Mouse (Mus musculus): Measurements from ENCODE around the gene BC024063.
"Not testable (repeated sequence)": the region's sequence is repeated elsewhere in the genome, so short reads cannot be mapped to it uniquely, and the experiment has no call there.

The BC024063 gene

DNA sequence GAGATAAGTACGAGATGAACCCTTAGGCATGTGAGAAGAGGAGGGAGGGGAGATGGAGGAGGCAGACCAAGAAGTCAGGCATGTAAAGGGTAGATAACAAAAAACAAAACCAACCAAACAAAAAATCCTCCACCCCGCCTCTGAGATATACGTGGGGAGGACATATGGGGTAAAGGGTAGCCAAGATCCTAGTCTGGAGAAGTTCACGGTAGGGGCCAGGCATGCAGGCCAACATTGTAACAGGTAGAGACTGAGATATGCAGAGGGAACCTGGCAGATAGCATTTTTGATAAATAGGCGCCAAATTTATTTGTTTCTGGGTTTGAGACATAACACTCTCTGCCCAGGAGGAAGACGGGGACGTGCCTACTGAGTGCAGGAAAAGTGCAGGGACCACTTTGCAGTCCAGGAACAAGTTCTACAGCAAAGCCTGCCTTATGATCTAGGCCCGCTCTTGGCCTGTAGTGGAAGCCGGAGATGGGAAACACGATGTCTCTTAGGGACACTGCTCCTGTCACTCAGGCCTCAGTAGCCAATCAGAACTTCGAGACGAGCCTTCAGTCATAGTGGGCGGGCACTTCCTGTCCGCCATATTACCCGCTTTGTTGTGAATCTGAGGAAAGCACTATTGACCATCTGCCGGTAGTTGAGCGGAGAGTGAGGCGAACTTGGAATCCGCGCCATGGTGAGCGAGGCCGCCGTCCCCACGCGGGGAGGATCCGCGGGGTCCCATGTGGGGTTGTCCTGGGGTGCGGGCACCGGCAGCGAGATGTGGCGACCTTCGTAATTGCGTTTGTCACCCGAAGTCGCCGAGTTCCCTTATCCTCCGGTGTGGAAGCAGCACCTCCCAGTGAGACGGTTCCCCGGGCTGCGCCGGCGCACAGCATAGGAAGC is at the start of gene BC024063:
TSS of gene BC024063 (plus strand) at position 626 of the 894 bp plus-strand sequence.
- not testable (repeated sequence) for DNase-seq (ENCODE audit: low spot score)

DNA sequence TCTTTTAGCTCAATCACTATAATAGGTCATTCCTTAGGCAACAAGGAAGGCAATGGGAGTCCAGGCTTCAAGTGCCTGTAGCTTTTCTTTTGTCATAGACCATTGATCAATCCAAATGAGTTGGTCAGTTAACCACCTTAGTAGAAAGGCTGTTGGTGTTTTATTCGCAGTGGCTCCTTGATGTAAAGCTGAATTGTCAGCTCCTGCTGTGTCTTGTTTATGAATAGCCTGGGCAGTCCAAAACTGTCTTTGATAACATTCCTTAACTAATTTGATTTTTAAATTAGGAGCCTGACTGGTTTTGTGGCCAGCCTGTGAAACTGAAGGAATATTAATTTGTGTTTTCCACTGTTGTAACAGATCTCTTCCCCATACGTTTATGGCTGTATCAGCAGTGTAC is 41.0 kb upstream of the BC024063 start:
- no peak for DNase-seq (ENCODE audit: low spot score)

DNA sequence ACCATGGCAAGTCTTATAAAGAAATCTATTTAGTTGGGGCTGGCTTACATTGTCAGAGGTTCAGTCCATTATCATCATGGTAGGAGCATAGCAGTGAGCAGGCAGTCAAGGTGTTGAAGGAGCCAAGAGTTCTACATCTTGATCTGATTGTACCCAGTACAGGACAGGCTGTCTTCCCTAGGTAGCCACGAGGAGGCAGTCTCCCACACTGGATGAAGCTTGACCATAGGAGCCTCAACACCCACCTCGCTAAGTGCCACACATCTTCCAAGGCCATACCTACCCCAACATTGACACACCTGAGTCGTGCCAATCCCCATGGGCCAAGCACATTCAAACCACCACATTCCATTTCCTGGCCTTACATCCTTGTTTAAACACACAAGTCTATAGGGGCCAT is 36.5 kb upstream of the BC024063 start:
- no peak for DNase-seq (ENCODE audit: low spot score)

DNA sequence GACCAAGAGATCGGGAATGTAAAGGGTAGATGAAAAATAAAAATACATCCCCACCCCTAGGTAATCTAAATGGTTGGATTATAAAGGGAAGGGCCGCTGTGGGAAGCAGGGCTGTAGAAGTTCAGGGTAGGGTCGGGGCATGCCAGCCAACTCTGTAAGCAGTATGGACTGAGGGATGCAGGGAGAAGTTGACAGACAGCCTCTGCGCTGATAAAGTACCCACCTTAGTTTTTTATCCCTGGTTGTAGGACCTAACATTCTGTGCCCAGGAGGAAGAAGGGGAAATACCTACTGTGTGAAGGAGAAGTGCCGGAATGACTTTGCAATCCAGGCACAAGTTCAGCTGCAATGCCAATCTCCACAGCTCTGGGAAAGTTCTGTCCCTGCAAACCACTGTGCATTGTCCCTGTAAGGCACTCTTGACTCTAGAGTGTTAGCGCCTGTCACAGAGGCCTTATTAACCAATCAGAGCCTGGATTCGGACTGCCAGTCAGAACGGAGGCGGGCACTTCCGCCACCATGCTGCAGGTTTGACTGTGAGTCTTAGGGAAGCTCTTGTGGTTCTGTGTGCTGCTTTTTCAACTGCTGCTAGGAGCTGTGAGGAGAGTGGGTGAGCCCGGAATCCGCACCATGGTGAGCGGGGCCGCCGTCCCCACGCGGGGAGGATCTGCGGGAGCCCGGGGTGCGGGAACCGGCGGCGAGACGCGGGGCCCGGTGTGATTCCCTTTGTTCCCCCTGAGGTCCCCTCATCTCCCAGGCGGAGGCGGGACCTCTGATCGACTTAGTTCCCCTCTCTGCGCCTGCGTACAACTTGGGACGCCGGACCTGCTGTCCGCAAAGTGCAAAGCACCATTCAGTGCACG is 35.3 kb upstream of the BC024063 start, which contains the start of gene Zfp873:
TSS of gene Zfp873 (plus strand) at position 527 of the 863 bp plus-strand sequence.
- peak; percentile 76 for DNase-seq (ENCODE audit: low spot score)

GRCm38 (mm10) chr10:82048460-82048804 is 34.7 kb upstream of the BC024063 start:
- not testable (repeated sequence) for DNase-seq (ENCODE audit: low spot score)

DNA sequence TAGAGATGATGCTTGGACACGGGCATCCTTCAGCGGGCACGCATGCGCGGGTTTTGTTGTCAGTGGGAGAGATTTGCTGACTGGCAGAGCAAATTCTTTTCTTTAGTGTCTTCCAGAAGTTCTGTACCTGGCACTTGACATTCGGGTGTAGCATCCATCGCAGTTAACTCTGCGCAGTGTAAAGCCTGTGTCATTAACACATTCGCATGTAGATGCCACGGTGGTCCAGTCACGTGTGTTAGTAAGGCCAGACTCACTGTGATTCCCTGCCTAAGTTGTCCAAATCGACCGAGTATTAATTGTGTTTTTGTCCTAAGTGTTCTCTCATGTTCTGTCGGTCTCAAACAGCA is 444 bp downstream of the BC024063 start:
- not testable (repeated sequence) for DNase-seq (ENCODE audit: low spot score)

GRCm38 (mm10) chr10:82117206-82117605 is 34.1 kb downstream of the BC024063 start:
- no peak for DNase-seq (ENCODE audit: low spot score)

DNA sequence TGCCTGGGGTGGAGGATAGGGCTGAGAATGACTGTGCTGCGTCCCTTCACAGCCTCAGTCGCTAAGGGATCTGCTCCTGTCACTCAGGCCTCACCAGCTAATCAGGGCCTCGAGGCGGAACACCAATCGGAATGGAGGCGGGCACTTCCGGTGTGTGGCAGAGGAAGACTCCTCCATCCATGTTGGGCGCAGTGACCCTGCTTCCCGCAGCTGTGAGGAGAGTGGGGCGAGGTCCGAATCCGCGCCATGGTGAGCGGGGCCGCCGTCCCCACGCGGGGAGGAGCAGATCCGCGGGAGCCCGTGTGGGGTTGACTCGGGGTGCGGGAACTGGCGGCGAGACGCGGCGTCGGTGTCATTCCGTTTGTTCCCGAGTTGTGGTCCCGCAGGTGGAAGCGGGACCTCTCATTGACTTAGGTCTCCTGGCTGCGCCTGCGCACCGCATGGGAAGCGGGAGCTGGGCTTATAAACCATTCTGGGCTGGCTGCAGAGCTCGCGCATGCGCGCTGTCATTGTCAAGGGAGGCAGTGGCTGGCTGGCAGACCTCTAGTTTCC is 44.8 kb downstream of the BC024063 start, which contains the start of gene AU041133:
TSS of gene AU041133 (plus strand) at position 164 of the 552 bp plus-strand sequence.
- DNase-seq (ENCODE audit: low spot score) = peak; percentile 47

DNA sequence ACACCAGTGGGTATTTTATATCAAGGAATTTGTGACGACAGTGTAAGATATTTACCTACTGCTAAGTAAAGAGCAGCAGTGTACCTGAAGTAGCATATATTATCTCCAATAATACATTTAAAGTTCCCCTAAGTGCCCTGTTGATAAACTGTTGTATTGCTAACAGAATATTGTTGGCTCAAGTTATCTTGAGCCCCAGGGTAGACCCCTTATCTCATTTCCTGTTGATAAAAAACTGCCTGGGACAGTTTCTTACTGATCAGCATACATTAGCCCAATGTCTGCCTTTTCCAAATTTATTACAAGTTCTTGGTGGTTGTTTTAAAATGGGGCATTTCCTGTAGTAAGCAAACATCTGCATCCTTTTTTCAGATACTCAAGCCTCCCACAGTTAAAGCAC is 62.1 kb downstream of the BC024063 start:
- no peak for DNase-seq (ENCODE audit: low spot score)

- no peak for DNase-seq (ENCODE audit: low spot score)
Observed at GRCm38 (mm10) chr10:82147571-82147970, 64.4 kb downstream of the BC024063 start.

Data from urinary bladder, postnatal 10 days (tissue).